Mouse (Mus musculus): ENCODE results near the gene Hsbp1.
"Not testable (repeated sequence)": the region's sequence is repeated elsewhere in the genome, so short reads cannot be mapped to it uniquely, and the experiment has no call there.

Hsbp1 gene

GRCm38 (mm10) chr8:119344190-119344856 lies at the start of gene Hsbp1:
Gene Hsbp1, plus strand, starts transcription at chr8:119344488.
- peak; percentile 98 for DNase-seq

DNA sequence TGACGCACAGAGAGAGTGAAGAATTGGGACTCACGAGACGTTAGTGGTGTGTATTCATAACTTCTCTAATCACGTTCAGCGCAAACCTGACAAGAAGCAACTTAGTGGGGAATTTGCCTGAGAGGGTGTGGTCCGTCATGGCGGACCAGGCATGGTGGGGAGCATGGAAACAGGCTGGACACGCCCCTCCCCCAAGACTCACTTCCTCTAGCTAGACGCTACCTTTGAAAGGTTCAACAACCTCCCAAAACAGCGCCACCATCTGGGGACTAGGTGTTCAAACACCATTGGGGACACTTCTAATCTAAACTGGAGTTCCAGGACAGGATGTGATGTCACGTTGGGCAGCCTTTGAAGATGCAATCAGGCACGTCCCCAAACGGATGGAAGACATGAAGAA lies 48.8 kb upstream of the Hsbp1 start:
- DNase-seq, result no peak

GRCm38 (mm10) chr8:119297752-119298151 lies 46.5 kb upstream of the Hsbp1 start:
- DNase-seq, result peak; percentile 35

DNA sequence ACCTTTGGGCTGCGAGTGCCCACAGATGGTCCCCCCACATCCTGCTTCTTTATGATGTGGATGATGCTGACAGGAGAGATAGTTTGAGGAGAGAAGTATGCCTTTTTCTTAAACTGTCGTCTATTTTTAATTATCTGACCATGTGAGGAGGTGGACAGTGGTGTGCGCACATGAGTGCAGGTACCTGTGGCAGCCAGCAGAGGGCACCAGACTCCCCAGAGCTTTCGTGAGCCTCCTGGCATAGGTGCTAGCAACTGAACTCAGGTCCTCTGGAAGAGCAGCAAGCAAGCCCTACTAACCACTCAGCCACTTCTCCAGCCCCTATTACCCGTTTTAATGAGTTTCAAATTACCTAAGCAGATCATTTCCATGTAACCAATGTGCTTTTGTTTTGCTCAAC lies 44.0 kb upstream of the Hsbp1 start:
- DNase-seq, result no peak

DNA sequence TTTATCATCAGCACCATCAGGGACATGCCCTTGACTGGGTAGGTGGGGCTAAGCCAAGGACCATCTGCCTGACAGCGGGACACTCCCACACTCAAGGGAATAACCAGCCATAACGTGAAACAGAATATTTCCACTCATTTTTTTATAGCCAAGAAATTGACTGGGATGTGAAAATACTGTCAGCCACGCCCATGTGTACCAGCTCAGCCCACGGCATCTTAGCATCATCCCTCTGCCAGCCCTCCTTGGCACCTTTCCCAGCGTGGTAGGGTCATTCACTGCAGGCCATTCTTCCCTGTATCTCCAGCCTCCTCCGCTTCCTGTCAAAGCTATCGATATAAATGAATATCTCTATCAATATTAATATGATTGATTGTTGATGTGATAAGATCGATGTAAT lies 40.1 kb upstream of the Hsbp1 start:
- DNase-seq, result peak; percentile 46

DNA sequence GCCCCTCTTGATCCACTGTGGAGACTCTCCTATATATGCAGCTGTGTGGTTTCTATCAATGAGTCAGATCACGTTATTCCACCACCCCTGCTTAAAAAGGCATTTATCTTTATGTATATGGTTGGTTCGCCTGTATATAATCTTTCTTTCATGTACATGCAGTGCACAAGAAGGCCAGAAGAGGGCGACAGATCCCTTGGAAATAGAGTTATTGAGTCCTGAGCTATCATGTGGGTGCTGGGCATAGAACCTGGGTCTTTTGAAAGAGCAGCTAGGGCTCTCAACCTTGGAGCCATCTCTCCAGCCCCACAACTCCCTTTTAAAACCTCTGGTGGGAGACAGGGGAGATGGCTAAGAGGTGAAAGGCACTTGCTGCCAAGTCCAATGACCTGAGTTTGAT lies 32.9 kb upstream of the Hsbp1 start:
- no peak for DNase-seq

GRCm38 (mm10) chr8:119323215-119323614 lies 21.1 kb upstream of the Hsbp1 start:
- DNase-seq, result no peak

- DNase-seq, result no peak
Measured at GRCm38 (mm10) chr8:119339546-119339945, 4.7 kb upstream of the Hsbp1 start.

DNA sequence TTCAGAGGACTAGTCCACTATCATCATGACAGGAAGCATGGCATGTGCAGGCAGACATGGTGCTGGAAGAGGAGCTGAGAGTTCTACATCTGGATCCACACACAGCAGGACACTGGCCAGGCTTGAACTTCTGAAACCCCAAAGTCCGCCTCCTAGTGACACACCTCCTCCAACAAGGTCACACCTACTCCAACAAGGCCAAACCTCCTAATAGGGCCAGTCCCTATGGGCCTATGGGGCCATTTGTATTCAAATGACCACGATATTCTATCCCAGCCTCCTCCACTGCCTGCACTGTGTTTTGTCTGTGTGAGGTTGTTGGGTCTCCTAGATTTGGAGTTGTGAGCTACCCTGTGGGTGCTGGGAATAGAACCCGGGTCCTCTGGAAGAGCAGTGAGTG lies 682 bp upstream of the Hsbp1 start:
- DNase-seq, result no peak

DNA sequence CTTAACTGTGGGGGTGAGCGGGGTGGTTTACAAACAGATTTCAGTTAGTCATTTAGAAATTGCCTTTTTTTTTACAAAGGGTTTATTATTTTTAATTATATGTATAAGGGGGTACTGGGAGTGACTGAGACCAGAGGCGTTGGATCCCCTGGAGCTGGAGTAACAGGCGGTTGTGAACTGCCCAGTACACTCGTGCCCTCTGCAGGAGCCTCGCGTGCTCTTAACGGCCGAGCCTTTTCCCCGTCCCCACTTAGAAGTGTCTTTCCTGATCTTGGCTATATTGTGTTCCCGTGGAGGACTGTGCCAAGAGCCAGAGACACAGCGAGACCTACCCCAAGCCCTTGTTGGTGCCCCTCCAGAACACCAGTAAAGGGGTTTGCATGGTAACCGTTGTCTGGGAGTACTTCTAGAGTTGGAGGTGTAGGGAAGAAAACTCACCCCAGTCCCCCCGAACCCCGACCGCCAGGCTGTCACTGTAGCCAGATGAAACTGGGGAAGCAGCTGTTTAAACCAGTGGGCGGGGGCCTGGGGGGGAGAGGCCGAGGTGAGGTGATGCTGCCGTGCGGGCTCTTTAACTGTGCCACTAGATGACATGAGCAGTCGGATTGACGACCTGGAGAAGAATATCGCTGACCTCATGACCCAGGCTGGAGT lies 868 bp downstream of the Hsbp1 start:
- DNase-seq, result no peak

GRCm38 (mm10) chr8:119345683-119346075 lies 1.4 kb downstream of the Hsbp1 start:
- DNase-seq, result no peak

- no peak for DNase-seq
Measured at GRCm38 (mm10) chr8:119351647-119352046, 7.4 kb downstream of the Hsbp1 start.

DNA sequence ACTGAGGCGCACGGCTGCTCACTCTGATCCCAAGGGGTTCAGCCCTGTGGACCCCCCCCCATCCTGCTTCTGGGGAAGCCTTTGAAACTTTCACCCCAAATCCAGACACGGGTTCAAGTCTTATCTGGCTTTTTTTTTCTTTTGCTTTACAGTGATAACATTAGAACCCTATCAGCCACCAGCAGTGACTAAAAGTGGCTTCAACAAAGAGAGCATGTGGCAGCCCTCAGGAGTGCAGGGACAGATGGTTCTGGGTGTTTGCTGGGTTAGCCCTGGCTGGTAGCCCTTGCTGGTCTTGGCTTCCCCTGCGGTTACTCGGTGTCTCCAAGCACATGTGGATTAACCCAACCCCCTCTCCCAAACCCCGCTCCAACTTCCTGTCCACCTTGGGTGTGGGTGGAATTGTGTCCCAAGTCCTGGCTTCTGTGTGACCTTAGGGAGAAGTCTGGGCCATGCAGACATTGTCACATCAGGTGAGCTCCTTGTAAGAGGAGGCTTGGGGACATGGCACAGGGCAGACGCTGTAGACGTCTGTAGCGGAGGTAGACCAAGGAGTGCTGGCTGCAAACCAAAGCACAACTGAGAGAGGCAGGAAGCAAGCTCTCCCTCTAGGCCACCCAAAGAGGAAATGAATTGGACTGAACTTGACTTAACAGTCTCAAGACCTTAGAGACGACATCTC lies 8.8 kb downstream of the Hsbp1 start:
- no peak for DNase-seq

DNA sequence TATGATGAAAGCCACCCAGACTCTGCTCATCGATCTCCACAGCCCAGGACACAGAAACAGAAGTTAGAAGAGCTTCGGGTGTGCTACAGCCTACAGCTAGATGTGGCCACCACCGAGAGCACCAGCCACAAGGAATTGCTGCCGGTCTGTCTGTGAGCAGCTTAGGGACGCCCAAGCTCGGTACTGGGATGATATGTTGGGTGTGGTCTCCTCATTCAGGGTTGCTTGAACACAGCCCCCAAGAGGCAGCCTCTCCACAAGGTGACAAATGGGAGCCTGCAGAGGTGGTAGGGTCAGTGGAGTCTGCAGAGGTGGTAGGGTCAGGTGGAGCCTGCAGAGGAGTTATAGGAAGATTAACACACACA lies 9.4 kb downstream of the Hsbp1 start:
- no peak for DNase-seq

GRCm38 (mm10) chr8:119356631-119357030 lies 12.3 kb downstream of the Hsbp1 start:
- not testable (repeated sequence) for DNase-seq

GRCm38 (mm10) chr8:119358175-119358574 lies 13.9 kb downstream of the Hsbp1 start:
- no peak for DNase-seq

DNA sequence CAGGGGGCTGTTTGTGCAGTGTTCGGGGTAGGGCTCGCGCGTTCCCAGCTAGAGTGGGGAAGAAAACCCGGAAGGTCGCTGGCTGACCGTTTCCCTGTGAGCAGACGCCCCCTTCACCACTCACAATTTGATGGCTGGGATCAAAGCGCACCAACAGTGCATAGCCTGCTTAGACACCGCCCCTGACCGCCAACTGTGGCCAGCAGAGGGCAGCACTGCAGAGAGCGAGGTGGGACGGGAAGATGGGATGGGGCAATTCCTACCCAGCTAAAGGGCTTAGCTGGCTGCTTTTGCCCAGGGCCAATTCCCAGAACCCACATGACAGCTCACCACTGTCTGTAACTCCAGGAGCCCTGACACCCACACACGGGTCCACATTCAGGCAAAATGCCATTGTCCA lies 14.5 kb downstream of the Hsbp1 start:
- DNase-seq, result no peak

DNA sequence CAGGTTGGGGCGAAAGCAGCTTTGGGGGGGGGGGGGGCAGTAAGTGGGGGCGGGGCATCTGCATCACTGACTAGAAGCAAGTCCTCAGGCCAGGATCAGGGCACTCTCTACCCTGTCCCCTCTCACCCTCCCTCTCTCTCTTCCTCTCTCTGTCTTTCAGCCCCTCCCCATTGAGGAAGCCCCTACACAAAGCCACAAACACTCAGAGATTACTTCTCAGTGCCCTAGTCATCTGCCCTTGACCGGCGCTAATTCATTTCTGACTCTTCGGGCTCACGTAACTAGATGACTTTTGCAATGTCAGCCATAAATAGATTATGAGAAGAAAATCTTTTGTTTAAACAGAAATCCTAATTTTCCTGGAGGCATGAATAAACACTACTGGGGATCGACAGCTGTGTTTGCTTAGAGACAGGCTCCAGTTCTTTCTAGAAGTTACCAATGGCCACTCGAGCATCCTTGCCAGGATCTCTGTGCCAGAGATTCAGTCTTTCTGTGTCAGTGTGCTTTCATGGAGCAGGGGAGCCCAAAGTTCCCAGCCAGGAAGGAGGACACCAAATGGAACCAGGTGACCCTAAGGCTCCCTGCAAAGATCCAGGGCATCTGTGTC lies 16.5 kb downstream of the Hsbp1 start:
- no peak for DNase-seq

GRCm38 (mm10) chr8:119374716-119375115 lies 30.4 kb downstream of the Hsbp1 start:
- not testable (repeated sequence) for DNase-seq

DNA sequence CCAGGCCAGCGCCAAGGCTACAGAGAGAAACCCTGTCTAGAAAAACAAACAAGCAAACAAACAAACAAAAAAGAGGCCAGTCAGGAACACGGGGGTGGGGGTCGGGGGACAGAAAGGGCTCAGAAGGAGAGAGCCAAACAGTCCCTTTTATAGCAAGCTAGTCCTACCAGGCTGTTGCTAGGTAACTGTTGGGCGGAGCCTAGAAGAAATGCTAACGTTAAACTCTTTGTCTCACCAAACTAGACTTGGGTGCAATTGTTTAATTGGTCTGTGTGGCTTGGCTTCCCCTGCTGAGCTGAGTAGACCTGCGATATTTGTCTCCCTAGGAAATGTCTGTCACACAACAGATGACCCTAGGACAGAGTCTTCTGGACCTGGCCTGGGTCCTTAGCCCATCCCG lies 34.2 kb downstream of the Hsbp1 start:
- no peak for DNase-seq

- no peak for DNase-seq
Measured at GRCm38 (mm10) chr8:119380619-119381018, 36.3 kb downstream of the Hsbp1 start.

GRCm38 (mm10) chr8:119384478-119384877 lies 40.2 kb downstream of the Hsbp1 start:
- DNase-seq, result peak; percentile 73

GRCm38 (mm10) chr8:119385854-119386253 lies 41.6 kb downstream of the Hsbp1 start:
- no peak for DNase-seq

DNA sequence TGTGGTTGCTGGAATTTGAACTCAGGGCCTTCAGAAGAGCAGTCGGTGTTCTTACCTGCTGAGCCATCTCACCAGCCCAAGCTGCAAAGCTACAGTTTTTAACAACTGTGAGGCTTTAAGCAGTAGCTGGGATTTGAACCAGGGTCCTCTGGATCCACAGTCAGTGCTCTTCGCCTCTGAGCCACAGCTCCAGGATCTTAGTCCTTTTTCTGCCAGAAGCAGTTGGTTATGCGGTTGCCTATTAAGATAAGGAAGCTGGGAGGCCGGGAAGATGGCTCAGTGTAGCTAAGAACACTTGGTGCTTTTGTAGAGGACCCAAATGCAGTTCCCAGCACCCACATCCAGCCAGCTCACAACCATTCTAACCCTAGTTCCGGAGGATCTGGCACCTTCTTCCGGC lies 42.7 kb downstream of the Hsbp1 start:
- DNase-seq, result no peak

Data from right cerebral cortex, adult 18-20 months (tissue).